Mouse (Mus musculus): ENCODE measurements at regions not wholly inside any gene's neighbourhood (a gene's known extent, or its start where the extent isn't known, plus 50 kb on each side); places are given as distances from the start of the nearest gene placed in this dataset.

DNA sequence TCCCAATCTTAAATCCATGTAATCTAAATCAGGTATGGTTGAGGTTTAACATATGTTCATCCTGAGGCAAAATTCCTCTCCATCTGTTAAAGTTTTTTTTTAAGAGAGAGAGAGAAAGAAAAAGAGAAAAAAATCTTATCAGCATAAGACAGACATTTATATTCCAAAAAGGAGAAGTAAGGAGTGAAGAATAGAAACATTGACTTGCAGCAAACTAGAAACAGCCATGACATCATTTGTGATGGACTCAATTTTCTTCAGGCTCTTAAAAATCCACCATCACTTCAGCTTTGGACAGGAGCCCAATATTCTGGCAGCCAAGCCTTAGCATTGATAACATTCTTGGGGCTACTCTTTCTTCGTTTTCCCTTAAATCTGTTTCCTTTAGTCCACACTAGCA is 238.3 kb upstream of the Fam174a start:
- 79% methylated on average over 1 of the region's 1 CpGs for WGBS
- H3K36me3 ChIP-seq (replicated peaks) = no peaks in the 10 kb centered on the region
- H3K9ac ChIP-seq = no peak overlapping the region
- ATAC-seq (replicated peaks) = no peak
- H3K27ac ChIP-seq = no peak overlapping the region
- H3K4me1 ChIP-seq = no peaks in the 10 kb centered on the region
- H3K4me3 ChIP-seq = no peak overlapping the region
- H3K27me3 ChIP-seq (replicated peaks) = no peaks in the 10 kb centered on the region
- H3K4me2 ChIP-seq = no peak overlapping the region
- H3K9me3 ChIP-seq = no peaks in the 10 kb centered on the region

DNA sequence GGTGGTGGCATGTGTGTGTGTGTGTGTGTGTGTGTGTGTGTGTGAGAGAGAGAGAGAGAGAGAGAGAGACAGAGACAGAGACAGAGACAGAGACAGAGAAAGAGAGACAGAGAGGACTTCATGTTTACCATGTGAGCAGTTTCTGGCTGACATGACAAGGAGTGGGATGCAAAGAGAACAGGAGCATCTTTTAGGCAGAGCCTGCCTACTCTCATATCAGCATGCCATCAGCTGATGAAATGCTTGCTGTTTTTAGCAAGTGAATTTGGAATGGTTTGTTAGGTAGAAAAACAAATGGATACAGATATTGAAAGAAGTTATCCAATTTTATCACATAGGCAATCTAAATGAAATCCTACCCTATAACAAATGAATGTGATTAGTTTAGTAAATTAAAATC is 203.5 kb upstream of the Fam174a start:
- H3K4me3 ChIP-seq = no peak overlapping the region
- H3K4me1 ChIP-seq = no peaks in the 10 kb centered on the region
- no peak for ATAC-seq (replicated peaks)
- H3K4me2 ChIP-seq = no peak overlapping the region
- H3K27ac ChIP-seq = no peak overlapping the region
- H3K9me3 ChIP-seq = no peaks in the 10 kb centered on the region
- H3K36me3 ChIP-seq (replicated peaks) = no peaks in the 10 kb centered on the region
- H3K9ac ChIP-seq = no peak overlapping the region
- H3K27me3 ChIP-seq (replicated peaks) = no peaks in the 10 kb centered on the region

GRCm38 (mm10) chr1:95113493-95113892 is 199.9 kb upstream of the Fam174a start:
- 100% methylated on average over 2 of the region's 2 CpGs for WGBS
- Histone ChIP-seq H3K9me3 (no peaks in the 10 kb centered on the region), H3K27ac (no peak overlapping the region), H3K4me3 (no peak overlapping the region), H3K36me3 (replicated peaks) (no peaks in the 10 kb centered on the region), H3K9ac (no peak overlapping the region), H3K4me2 (no peak overlapping the region), H3K4me1 (no peaks in the 10 kb centered on the region), H3K27me3 (replicated peaks) (no peaks in the 10 kb centered on the region)
- no peak for ATAC-seq (replicated peaks)

DNA sequence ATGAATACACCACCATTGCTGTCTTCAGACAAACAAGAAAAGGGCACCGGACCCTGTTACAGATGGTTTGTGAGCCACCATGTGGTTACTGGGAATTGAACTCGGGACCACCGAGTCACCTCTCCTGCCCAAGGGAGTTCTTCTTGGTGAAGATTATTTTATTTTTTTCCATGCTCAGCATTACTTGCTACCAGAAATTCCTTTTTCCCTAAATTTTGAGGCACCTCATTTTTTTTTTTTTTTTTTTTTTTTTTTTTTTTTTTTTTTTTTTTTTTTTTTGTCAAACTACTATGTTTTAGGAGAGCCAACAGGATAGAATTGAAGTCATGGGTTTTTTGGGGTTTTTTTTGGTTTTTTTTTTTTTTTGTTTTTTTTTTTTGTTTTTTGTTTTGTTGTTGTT is 165.9 kb upstream of the Fam174a start:
- Histone ChIP-seq H3K9me3 (no peaks in the 10 kb centered on the region), H3K4me3 (no peak overlapping the region), H3K36me3 (replicated peaks) (no peaks in the 10 kb centered on the region), H3K9ac (no peak overlapping the region), H3K27me3 (replicated peaks) (no peaks in the 10 kb centered on the region), H3K4me2 (no peak overlapping the region), H3K27ac (no peak overlapping the region), H3K4me1 (no peaks in the 10 kb centered on the region)
- no peak for ATAC-seq (replicated peaks)
- 97% methylated on average over 3 of the region's 3 CpGs for WGBS

- H3K36me3 ChIP-seq (replicated peaks) = no peaks in the 10 kb centered on the region
- no peaks in the 10 kb centered on the region for H3K4me1 ChIP-seq
- no peak overlapping the region for H3K9ac ChIP-seq
- no peak overlapping the region for H3K4me3 ChIP-seq
- H3K27ac ChIP-seq = no peak overlapping the region
- H3K4me2 ChIP-seq = no peak overlapping the region
- H3K9me3 ChIP-seq = no peaks in the 10 kb centered on the region
- peak; percentile 67; the same call in 1 of the 2 replicates for ATAC-seq (replicated peaks)
- WGBS = 53% methylated on average over 2 of the region's 2 CpGs
- H3K27me3 ChIP-seq (replicated peaks) = no peaks in the 10 kb centered on the region
Measured at GRCm38 (mm10) chr1:95174013-95174582, 139.3 kb upstream of the Fam174a start.

DNA sequence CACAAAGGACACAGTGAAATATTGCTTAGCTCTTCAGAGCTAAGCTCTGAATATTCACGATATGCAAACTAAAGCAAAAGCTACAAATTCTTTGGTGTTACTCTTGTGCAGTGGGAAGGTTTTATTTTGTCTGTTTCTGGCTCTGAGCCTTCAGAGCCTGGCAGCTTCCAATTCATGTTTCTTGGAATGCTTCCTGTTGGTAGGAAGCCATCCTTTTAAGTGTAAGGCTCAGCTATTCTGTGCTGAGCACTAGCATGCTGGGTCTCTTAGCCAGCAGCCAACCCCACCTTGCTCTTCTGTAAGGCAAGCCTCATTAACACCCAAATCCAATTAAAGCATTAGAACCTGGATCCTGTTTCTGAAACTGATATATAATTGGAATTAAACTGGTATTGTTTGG is 94.5 kb upstream of the Fam174a start:
- Histone ChIP-seq H3K4me1 (no peaks in the 10 kb centered on the region), H3K36me3 (replicated peaks) (no peaks in the 10 kb centered on the region), H3K9me3 (no peaks in the 10 kb centered on the region), H3K4me3 (no peak overlapping the region), H3K27me3 (replicated peaks) (no peaks in the 10 kb centered on the region), H3K27ac (no peak overlapping the region), H3K9ac (no peak overlapping the region), H3K4me2 (no peak overlapping the region)
- ATAC-seq (replicated peaks) = peak; percentile 70; the same call in 1 of the 2 replicates
- WGBS = 86% methylated on average over 1 of the region's 1 CpGs

DNA sequence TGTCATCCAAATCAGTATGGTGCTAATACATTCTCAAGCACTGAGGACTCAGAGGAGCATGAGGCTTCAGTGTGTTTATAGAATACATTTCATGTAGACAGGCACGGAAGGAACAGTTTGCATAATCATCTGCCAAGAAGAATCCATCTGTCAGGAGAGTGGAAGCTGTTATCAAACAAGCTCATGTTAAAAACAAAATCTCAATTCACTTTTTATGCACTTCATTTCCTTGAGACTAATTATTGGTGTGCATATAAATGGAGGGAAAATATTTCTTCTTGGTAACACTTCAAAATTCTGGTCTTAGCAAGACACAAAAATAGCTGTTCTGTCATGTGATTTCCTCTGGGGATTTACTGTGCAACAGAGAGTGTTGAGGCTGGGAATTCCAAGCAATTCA is 90.1 kb upstream of the Fam174a start:
- no peaks in the 10 kb centered on the region for H3K4me1 ChIP-seq
- H3K36me3 ChIP-seq (replicated peaks) = no peaks in the 10 kb centered on the region
- no peak overlapping the region for H3K4me3 ChIP-seq
- peak; percentile 63; the same call in 1 of the 2 replicates for ATAC-seq (replicated peaks)
- H3K27ac ChIP-seq = no peak overlapping the region
- no peak overlapping the region for H3K9ac ChIP-seq
- 31% methylated on average over 1 of the region's 1 CpGs for whole genome bisulfite sequencing
- H3K27me3 ChIP-seq (replicated peaks) = no peaks in the 10 kb centered on the region
- H3K9me3 ChIP-seq = no peaks in the 10 kb centered on the region
- H3K4me2 ChIP-seq = no peak overlapping the region

DNA sequence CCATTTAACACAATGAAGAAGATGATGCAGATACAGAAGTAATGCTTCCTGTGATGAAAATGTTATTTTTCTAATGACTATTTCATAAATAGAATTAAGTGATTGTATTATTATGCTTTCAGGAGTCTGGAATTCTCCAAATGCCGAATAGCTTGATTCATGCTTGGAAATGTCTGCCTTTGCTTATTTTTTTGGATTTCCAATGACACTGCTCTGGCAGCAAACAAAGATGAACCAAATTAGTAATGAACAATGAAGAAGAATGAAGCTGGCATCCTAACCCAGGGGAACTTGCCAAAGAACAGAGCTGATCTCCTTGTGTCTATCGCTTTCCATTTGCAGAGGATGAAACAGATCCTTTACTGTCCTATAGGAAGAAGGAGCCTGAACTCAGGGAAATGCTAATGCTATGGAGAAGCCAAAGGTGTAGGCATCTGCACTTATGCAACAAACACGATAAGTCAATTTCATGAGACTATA is 71.7 kb upstream of the Fam174a start:
- 82% methylated on average over 3 of the region's 3 CpGs for WGBS
- no peak for ATAC-seq (replicated peaks)

More for the DNA sequence above, 71.7 kb upstream of the Fam174a start:
- Histone ChIP-seq H3K36me3 (replicated peaks) (no peaks in the 10 kb centered on the region), H3K4me3 (no peak overlapping the region), H3K9ac (no peak overlapping the region), H3K9me3 (no peaks in the 10 kb centered on the region), H3K4me1 (no peaks in the 10 kb centered on the region), H3K27me3 (replicated peaks) (no peaks in the 10 kb centered on the region), H3K27ac (no peak overlapping the region), H3K4me2 (no peak overlapping the region)

All from midbrain, embryonic 15.5 days (tissue).